Mouse (Mus musculus): Measurements from ENCODE around the gene Cpm.

DNA sequence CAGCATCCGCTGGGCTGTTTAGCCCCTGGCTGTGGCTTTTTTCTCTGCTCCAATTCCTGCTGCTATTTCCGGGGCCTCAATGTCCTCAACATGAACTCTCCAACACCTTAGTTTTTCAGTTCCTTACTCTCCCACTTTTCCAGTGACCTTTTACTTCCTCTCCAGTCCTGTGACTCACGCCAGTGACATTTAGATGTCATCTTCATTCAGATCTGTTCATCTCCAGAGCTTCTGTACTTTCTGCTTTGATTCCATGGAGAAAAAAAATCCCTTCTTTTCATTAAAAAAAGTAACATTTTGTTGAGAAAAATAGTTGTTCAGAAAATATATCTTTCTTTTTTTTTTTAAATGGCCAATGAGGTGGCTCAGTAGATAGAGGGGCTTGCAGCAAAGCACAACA, 5.1 kb upstream of the Cpm start:
- no peak for TF ChIP-seq CTCF (IDR thresholded peaks at IDR 0.05)
- TF ChIP-seq EP300 (IDR thresholded peaks at IDR 0.05; ENCODE audit: insufficient read depth, low read depth, low read length), result no peak

All from heart, adult 2 months (tissue).